Mouse (Mus musculus): ENCODE data around the gene Lemd1. TPM values are rescaled to one million over a fixed set of nuclear protein-coding genes. Genes with fewer than 3 reads are reported as not detected.
A peak's percentile ranks its signal among the peaks of the same experiment; 100 is the strongest.

Gene Lemd1
- polyA plus RNA-seq, 1 experiment from 2014 or later = 1.9 TPM

- 19% methylated on average over 11 of the region's 11 CpGs for WGBS
- TF ChIP-seq CTCF (IDR thresholded peaks at IDR 0.05; ENCODE audit: low read depth) = peak; percentile 41
- no peaks in the 10 kb centered on the region for H3K9me3 ChIP-seq (ENCODE audit: low read depth, low read length)
- peak; percentile 37 for DNase-seq
- H3K36me3 ChIP-seq (ENCODE audit: insufficient read depth) = no peaks in the 10 kb centered on the region
- no peak overlapping the region for H3K9ac ChIP-seq
- no peak overlapping the region for H3K4me3 ChIP-seq (ENCODE audit: low read depth, low read length)
- peak overlapping the region; percentile 35; the same call in 1 of the 2 replicates for H3K4me2 ChIP-seq
- ATAC-seq (ENCODE audit: insufficient read depth) = peak; percentile 55
- peaks cover 4% of the 10 kb centered on the region; the same call in 1 of the 2 replicates for H3K4me1 ChIP-seq (ENCODE audit: insufficient read depth)
- peak overlapping the region; percentile 51; the same call in 1 of the 2 replicates for H3K27ac ChIP-seq (ENCODE audit: low read depth)
- no peaks in the 10 kb centered on the region; the same call in 1 of the 2 replicates for H3K27me3 ChIP-seq (ENCODE audit: insufficient read depth, low read length)
These were observed 9.6 kb downstream of the Lemd1 start for GRCm38 (mm10) chr1:132200562-132201510.

GRCm38 (mm10) chr1:132201511-132201860, 10.3 kb downstream of the Lemd1 start:
- no peaks in the 10 kb centered on the region for H3K36me3 ChIP-seq (ENCODE audit: insufficient read depth)
- peak overlapping the region; percentile 50; the same call in 1 of the 2 replicates for H3K27ac ChIP-seq (ENCODE audit: low read depth)
- no peak overlapping the region for H3K4me3 ChIP-seq (ENCODE audit: low read depth, low read length)
- DNase-seq (no peak), ATAC-seq (ENCODE audit: insufficient read depth) (no peak)
- peaks cover 4% of the 10 kb centered on the region; the same call in 1 of the 2 replicates for H3K4me1 ChIP-seq (ENCODE audit: insufficient read depth)
- H3K9ac ChIP-seq = no peak overlapping the region
- H3K9me3 ChIP-seq (ENCODE audit: low read depth, low read length) = no peaks in the 10 kb centered on the region
- H3K4me2 ChIP-seq = no peak overlapping the region
- H3K27me3 ChIP-seq (ENCODE audit: insufficient read depth, low read length) = no peaks in the 10 kb centered on the region; the same call in 1 of the 2 replicates
- no peak for TF ChIP-seq CTCF (IDR thresholded peaks at IDR 0.05; ENCODE audit: low read depth)
- 29% methylated on average over 4 of the region's 4 CpGs for WGBS

GRCm38 (mm10) chr1:132201936-132202335, 10.7 kb downstream of the Lemd1 start:
- Histone ChIP-seq H3K27ac (ENCODE audit: low read depth) (peak overlapping the region; percentile 50; the same call in 1 of the 2 replicates), H3K36me3 (ENCODE audit: insufficient read depth) (no peaks in the 10 kb centered on the region), H3K9me3 (ENCODE audit: low read depth, low read length) (no peaks in the 10 kb centered on the region), H3K4me3 (ENCODE audit: low read depth, low read length) (no peak overlapping the region), H3K4me2 (no peak overlapping the region), H3K4me1 (ENCODE audit: insufficient read depth) (peaks cover 4% of the 10 kb centered on the region; the same call in 1 of the 2 replicates), H3K9ac (no peak overlapping the region), H3K27me3 (ENCODE audit: insufficient read depth, low read length) (no peaks in the 10 kb centered on the region; the same call in 1 of the 2 replicates)
- no peak for TF ChIP-seq CTCF (IDR thresholded peaks at IDR 0.05; ENCODE audit: low read depth)
- 37% methylated on average over 2 of the region's 2 CpGs for WGBS
- no peak for DNase-seq
- no peak for ATAC-seq (ENCODE audit: insufficient read depth)

- ATAC-seq (ENCODE audit: insufficient read depth) (no peak), DNase-seq (no peak)
- Histone ChIP-seq H3K9ac (no peak overlapping the region), H3K36me3 (ENCODE audit: insufficient read depth) (no peaks in the 10 kb centered on the region), H3K4me3 (ENCODE audit: low read depth, low read length) (no peak overlapping the region), H3K27me3 (ENCODE audit: insufficient read depth, low read length) (no peaks in the 10 kb centered on the region; the same call in 1 of the 2 replicates), H3K4me2 (no peak overlapping the region), H3K9me3 (ENCODE audit: low read depth, low read length) (no peaks in the 10 kb centered on the region), H3K4me1 (ENCODE audit: insufficient read depth) (peaks cover 4% of the 10 kb centered on the region; the same call in 1 of the 2 replicates), H3K27ac (ENCODE audit: low read depth) (no peak overlapping the region)
- TF ChIP-seq CTCF (IDR thresholded peaks at IDR 0.05; ENCODE audit: low read depth) = no peak
- WGBS = 87% methylated on average over 5 of the region's 5 CpGs
These were observed 11.5 kb downstream of the Lemd1 start for GRCm38 (mm10) chr1:132202771-132203170.

GRCm38 (mm10) chr1:132205958-132206357, 14.7 kb downstream of the Lemd1 start:
- Histone ChIP-seq H3K36me3 (ENCODE audit: insufficient read depth) (no peaks in the 10 kb centered on the region), H3K4me2 (no peak overlapping the region), H3K4me3 (ENCODE audit: low read depth, low read length) (no peak overlapping the region), H3K9ac (no peak overlapping the region), H3K9me3 (ENCODE audit: low read depth, low read length) (no peaks in the 10 kb centered on the region), H3K27ac (ENCODE audit: low read depth) (no peak overlapping the region), H3K4me1 (ENCODE audit: insufficient read depth) (no peaks in the 10 kb centered on the region), H3K27me3 (ENCODE audit: insufficient read depth, low read length) (no peaks in the 10 kb centered on the region)
- TF ChIP-seq CTCF (IDR thresholded peaks at IDR 0.05; ENCODE audit: low read depth) = no peak
- DNase-seq (no peak), ATAC-seq (ENCODE audit: insufficient read depth) (no peak)
- WGBS = 41% methylated on average over 5 of the region's 5 CpGs

- no peak for DNase-seq
- H3K27me3 ChIP-seq (ENCODE audit: insufficient read depth, low read length) = no peaks in the 10 kb centered on the region
- WGBS = 71% methylated on average over 3 of the region's 3 CpGs
These were observed 15.6 kb downstream of the Lemd1 start for GRCm38 (mm10) chr1:132206828-132207227.

GRCm38 (mm10) chr1:132208154-132208553, 16.9 kb downstream of the Lemd1 start:
- H3K9ac ChIP-seq = no peak overlapping the region
- no peaks in the 10 kb centered on the region for H3K27me3 ChIP-seq (ENCODE audit: insufficient read depth, low read length)
- H3K27ac ChIP-seq (ENCODE audit: low read depth) = no peak overlapping the region
- no peak for DNase-seq
- no peak overlapping the region for H3K4me2 ChIP-seq
- no peaks in the 10 kb centered on the region for H3K36me3 ChIP-seq (ENCODE audit: insufficient read depth)
- H3K4me3 ChIP-seq (ENCODE audit: low read depth, low read length) = no peak overlapping the region
- H3K4me1 ChIP-seq (ENCODE audit: insufficient read depth) = peaks cover 7% of the 10 kb centered on the region; the same call in 1 of the 2 replicates
- 10% methylated on average over 4 of the region's 4 CpGs for WGBS
- no peak for ATAC-seq (ENCODE audit: insufficient read depth)
- H3K9me3 ChIP-seq (ENCODE audit: low read depth, low read length) = no peaks in the 10 kb centered on the region
- TF ChIP-seq CTCF (IDR thresholded peaks at IDR 0.05; ENCODE audit: low read depth) = no peak

More at GRCm38 (mm10) chr1:132206828-132207227, 15.6 kb downstream of the Lemd1 start:
- H3K4me3 ChIP-seq (ENCODE audit: low read depth, low read length) = no peak overlapping the region
- no peak overlapping the region for H3K9ac ChIP-seq
- H3K4me1 ChIP-seq (ENCODE audit: insufficient read depth) = peaks cover 4% of the 10 kb centered on the region; the same call in 1 of the 2 replicates
- H3K9me3 ChIP-seq (ENCODE audit: low read depth, low read length) = no peaks in the 10 kb centered on the region
- no peaks in the 10 kb centered on the region for H3K36me3 ChIP-seq (ENCODE audit: insufficient read depth)
- no peak for ATAC-seq (ENCODE audit: insufficient read depth)
- H3K27ac ChIP-seq (ENCODE audit: low read depth) = no peak overlapping the region
- H3K4me2 ChIP-seq = no peak overlapping the region
- no peak for TF ChIP-seq CTCF (IDR thresholded peaks at IDR 0.05; ENCODE audit: low read depth)
